Mouse (Mus musculus): ENCODE results near the gene Fnbp1. TPM values are rescaled to one million over a fixed set of nuclear protein-coding genes. Genes with fewer than 3 reads are reported as not detected.
A peak's percentile ranks its signal among the peaks of the same experiment; 100 is the strongest.

The Fnbp1 gene
- polyA plus RNA-seq, 1 experiment from 2014 or later, result 16.9 TPM

DNA sequence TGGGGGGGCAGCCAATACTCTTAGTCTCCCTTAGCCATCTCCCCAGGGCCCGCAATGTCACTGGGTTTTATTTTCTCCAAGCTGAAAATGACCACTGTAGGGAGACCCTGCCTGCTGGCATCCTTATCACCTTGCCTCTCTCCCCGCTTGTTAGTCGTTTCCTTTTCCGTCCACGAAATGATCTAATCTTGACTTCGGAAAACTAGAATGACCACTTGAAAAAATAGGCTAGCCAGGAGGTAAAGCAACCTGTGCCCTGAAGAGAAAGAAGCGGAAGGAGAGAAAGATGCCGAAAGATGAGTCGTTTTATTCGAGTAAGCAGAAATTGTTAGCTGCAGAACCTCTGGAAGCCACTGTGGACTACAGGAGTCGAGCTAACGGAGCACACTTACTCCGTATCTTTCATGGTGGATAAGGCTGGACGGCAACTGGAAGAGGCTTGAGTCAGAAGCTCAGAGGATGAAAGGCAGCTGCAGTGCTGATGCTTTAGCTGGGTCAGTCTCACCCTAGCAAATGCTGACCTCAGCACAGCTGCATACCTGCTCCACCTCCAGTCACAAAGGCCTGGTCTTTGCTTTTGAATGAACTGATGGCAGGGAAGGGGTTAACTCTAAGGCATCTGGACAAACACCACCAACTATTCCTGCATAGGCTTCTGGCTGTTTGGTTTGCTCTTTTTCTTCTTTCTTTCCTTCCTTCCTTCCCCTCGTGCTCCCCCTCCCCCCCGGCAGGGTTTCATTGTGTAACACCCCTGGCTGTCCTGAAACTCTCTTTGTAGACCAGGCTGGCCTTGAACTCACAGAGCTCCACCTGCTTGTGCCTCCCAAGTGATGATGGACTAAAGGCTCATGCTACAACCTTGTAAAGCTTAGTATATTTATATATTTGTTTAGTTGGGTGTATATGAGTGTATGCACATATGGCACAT, 2.2 kb upstream of the Fnbp1 start:
- Histone ChIP-seq H3K9ac (replicated peaks) (no peak overlapping the region), H3K4me2 (replicated peaks) (no peak overlapping the region), H3K4me3 (replicated peaks) (no peak overlapping the region), H3K27me3 (peaks cover 22% of the 10 kb centered on the region), H3K27ac (no peak overlapping the region), H3K36me3 (peaks cover 27% of the 10 kb centered on the region), H3K4me1 (replicated peaks) (peaks cover 19% of the 10 kb centered on the region), H3K9me3 (no peaks in the 10 kb centered on the region)
- ATAC-seq, result no peak
- WGBS, result 82% methylated on average over 16 of the region's 16 CpGs

DNA sequence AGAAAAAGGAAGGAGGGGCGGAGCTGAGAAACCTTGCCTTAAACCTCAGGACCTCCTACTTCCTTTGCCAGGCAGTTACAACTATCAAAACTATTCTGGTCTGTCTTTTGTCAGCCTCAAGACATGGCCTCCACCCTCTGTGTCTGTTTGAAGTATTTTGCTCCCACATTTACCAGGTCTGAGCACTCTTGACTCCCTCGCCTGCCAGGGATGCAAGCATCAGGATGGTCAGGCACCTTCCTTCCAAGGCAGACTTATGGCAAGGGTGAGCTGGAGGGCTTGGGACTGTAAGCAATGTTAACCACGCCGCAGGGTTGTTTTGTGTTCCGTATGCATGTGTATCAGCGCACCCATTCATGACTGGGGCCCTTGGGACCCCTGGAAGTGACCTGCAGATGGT, 1.5 kb upstream of the Fnbp1 start:
- 84% methylated on average over 6 of the region's 6 CpGs for WGBS
- no peak overlapping the region for H3K4me2 ChIP-seq (replicated peaks)
- no peak overlapping the region for H3K9ac ChIP-seq (replicated peaks)
- no peak overlapping the region for H3K27ac ChIP-seq
- H3K4me1 ChIP-seq (replicated peaks), result peaks cover 19% of the 10 kb centered on the region
- H3K27me3 ChIP-seq, result peaks cover 22% of the 10 kb centered on the region
- peaks cover 26% of the 10 kb centered on the region for H3K36me3 ChIP-seq
- no peak for ATAC-seq
- no peak overlapping the region for H3K4me3 ChIP-seq (replicated peaks)
- H3K9me3 ChIP-seq, result no peaks in the 10 kb centered on the region

DNA sequence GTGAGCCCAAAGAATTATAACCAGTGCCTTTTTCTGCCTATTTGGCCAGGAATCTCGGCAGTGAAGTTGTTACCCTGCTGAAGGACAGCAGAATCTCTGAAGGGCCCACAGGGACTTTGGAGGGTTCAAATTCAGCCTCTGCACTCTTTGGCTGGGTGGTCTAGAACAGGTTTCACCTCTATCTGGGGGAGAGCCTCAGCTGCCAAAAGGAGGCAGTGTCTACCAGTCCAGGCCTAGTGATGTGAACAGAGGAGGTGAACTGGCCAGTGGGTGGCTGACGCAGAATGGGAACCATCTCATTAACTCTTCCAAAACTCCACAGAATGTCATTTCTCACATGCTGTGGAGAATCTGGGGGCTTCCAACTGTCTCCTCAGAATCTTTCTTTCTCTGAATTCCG, 697 bp upstream of the Fnbp1 start:
- Histone ChIP-seq H3K36me3 (peaks cover 19% of the 10 kb centered on the region), H3K27ac (no peak overlapping the region), H3K9ac (replicated peaks) (peak overlapping the region; percentile 92; the same call in 1 of the 2 replicates), H3K4me3 (replicated peaks) (peak overlapping the region; percentile 82), H3K4me2 (replicated peaks) (peak overlapping the region; percentile 89), H3K27me3 (peaks cover 22% of the 10 kb centered on the region), H3K4me1 (replicated peaks) (peaks cover 19% of the 10 kb centered on the region), H3K9me3 (no peaks in the 10 kb centered on the region)
- WGBS, result 33% methylated on average over 3 of the region's 3 CpGs
- 0 out of 2 replicates have a peak, but pooled peaks have one; percentile 15 for ATAC-seq

DNA sequence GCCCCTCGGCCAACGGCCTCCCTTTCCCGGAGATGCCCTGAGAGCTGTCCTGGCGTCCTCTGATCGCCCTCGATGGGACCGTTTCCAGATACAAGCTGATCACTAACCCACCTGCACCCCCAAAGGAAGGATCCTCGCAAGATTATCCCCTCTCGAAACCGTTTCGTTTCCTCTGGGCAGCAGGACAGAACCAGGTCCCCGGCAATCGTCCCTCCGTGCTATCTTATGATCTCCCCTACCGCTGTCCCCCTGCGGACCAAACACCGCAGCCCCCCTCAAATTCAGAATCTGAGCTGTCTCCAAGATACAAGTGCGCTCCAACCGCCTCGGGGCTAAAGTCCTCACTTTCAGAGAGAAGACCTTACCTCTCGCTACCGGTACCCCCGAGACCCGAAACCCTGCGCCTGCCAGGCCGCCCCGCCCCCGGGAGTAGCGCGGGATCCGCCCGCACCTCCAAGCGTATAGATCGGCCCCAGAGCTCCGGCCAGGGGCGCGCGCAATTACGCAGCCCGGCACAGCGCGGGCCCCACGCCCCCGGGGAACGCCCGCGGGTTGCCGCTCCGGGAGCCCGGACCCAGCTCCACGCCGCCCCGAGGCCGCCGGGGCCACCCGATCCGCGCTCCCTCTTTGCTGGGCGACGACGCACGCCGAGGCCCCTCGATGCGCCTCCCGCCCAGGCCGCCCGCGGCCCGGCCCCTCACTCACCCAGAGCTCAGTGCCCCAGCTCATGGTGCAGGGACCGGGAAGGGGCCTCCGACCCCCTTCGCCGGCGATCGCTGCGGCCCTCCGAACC, 538 bp downstream of the Fnbp1 start:
- WGBS, result under 1% methylated on average over 78 of the region's 78 CpGs
- H3K4me3 ChIP-seq (replicated peaks), result peak overlapping the region; percentile 82
- peak; percentile 76 for ATAC-seq

DNA sequence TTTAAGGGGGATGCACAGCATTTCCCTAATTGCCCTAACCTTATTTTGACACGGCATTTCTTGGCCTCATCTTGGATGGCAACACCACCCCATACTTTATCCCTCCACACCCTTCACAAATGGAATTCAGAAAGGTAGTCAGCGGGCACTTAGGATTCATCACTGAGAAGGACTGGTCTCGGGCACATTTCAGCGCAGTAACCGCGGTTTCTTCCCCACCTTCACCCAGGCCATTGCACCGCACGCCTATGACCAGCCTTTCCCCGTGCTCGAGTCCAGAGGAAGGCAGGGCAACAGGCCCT, 1.1 kb downstream of the Fnbp1 start:
- no peak; the same call in 1 of the 2 replicates for ATAC-seq
- peak overlapping the region; percentile 92 for H3K9ac ChIP-seq (replicated peaks)
- H3K9me3 ChIP-seq, result no peaks in the 10 kb centered on the region
- peak overlapping the region; percentile 89 for H3K4me2 ChIP-seq (replicated peaks)
- peak overlapping the region; percentile 82 for H3K4me3 ChIP-seq (replicated peaks)
- 8% methylated on average over 10 of the region's 10 CpGs for WGBS
- H3K36me3 ChIP-seq, result 0 out of 2 replicates have a peak, but pooled peaks cover 6% of the 10 kb centered on the region
- peaks cover 22% of the 10 kb centered on the region for H3K27me3 ChIP-seq
- 0 out of 2 replicates have a peak overlapping the region, but pooled peaks have one; percentile 86 for H3K27ac ChIP-seq
- peaks cover 19% of the 10 kb centered on the region for H3K4me1 ChIP-seq (replicated peaks)

More for the DNA sequence above, 538 bp downstream of the Fnbp1 start:
- Histone ChIP-seq H3K9me3 (no peaks in the 10 kb centered on the region), H3K4me2 (replicated peaks) (peak overlapping the region; percentile 89), H3K9ac (replicated peaks) (peak overlapping the region; percentile 92), H3K27ac (peak overlapping the region; percentile 86), H3K36me3 (peaks cover 10% of the 10 kb centered on the region), H3K4me1 (replicated peaks) (peaks cover 19% of the 10 kb centered on the region), H3K27me3 (peaks cover 22% of the 10 kb centered on the region)

DNA sequence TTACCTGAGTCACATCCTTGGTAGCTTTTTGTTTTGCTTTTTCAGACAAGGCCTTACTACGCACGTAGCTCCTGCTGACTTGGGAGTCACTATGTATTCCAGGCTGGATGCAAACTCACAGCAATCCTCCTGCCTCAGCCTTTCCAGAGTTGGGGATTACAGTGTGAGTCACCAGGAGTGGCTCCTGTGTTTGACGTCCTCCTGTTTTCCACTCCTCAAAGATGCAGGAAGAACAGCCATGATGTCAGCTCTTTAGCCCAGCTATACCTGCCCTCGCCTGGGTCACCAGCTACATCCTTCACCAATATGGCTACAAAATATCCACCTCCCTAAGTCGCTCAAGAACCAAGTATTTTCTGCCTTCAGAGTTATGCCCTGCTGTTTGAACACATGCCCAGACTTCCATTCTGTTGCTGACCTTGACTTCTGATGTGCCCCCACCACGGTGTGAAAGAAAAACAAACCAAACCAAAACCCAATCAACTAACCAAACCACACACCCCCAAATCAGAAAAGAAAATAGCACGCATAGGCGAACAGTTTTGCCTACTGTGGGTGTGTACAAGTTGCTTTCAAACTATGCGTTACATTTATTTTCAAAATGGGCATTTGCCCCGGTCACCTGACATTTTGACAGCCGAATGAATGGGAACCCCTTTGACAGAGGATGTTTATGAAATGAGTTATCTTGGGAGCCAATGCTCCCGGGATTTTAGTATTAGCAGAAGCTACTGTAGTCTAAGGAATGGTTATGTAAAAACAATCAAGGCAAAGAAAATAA, 1.6 kb downstream of the Fnbp1 start:
- H3K4me2 ChIP-seq (replicated peaks), result peak overlapping the region; percentile 89
- H3K27me3 ChIP-seq, result peaks cover 22% of the 10 kb centered on the region
- 83% methylated on average over 12 of the region's 12 CpGs for WGBS
- H3K9me3 ChIP-seq, result no peaks in the 10 kb centered on the region
- H3K27ac ChIP-seq, result no peak overlapping the region
- no peak for ATAC-seq
- 0 out of 2 replicates have a peak, but pooled peaks cover 1% of the 10 kb centered on the region for H3K36me3 ChIP-seq
- H3K4me3 ChIP-seq (replicated peaks), result peak overlapping the region; percentile 82
- H3K9ac ChIP-seq (replicated peaks), result peak overlapping the region; percentile 92
- H3K4me1 ChIP-seq (replicated peaks), result peaks cover 19% of the 10 kb centered on the region

DNA sequence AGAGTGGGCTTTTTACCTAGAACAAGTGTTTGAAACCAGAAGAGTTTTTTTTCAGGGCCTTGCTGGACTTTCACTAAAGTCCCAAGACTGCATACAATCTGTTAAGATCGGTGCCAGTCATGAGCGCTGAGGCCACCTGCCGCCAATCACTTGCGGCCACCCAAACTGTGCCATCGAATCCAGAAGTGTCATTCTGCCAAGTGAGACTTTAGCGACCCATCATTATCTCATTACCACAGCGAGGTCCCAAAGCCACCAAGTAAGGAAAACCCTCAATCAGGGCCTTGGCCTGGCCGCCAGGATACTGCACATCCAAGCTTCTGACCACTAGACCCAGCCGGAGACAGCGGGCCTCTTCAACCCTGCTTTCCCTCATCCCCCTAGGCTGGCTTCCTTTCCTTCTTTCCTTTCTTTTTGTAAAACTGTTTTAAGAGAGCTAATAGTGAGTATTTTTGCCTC, 2.6 kb downstream of the Fnbp1 start:
- no peak overlapping the region for H3K4me3 ChIP-seq (replicated peaks)
- H3K9me3 ChIP-seq, result no peaks in the 10 kb centered on the region
- no peak for ATAC-seq
- H3K4me2 ChIP-seq (replicated peaks), result no peak overlapping the region
- H3K36me3 ChIP-seq, result no peaks in the 10 kb centered on the region
- H3K4me1 ChIP-seq (replicated peaks), result peaks cover 19% of the 10 kb centered on the region
- H3K27me3 ChIP-seq, result peaks cover 22% of the 10 kb centered on the region
- no peak overlapping the region for H3K27ac ChIP-seq
- 91% methylated on average over 10 of the region's 10 CpGs for WGBS
- H3K9ac ChIP-seq (replicated peaks), result no peak overlapping the region

DNA sequence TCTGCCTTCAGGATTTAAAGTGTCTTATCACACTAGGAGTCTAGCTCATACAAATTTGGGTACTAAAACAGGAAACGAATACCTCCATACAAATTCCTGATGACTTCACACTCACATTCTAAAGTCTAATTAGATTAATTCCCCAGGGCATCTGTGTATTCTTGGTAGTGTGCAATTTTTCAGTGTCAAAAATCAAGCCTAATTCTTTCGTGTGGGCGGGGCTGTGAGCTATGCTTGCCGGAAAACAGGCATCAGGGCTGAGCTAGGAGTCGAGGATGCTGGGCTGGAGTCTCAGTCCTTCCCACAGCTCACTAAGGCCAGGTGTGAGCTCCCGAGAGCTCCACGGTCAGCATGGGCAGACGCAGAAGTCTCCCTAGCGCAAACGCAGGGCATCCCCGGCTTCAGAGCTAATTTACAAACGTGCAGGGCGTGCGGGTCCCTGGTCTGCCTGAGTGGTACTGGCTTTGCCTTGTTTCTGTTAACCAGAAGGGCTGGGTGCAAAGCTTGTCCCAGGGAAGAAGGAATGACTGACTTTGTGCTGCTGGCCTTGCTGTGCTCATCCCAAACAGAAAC, 4.7 kb downstream of the Fnbp1 start:
- Histone ChIP-seq H3K4me2 (replicated peaks) (no peak overlapping the region), H3K27ac (no peak overlapping the region), H3K9ac (replicated peaks) (no peak overlapping the region), H3K9me3 (no peaks in the 10 kb centered on the region), H3K36me3 (no peaks in the 10 kb centered on the region), H3K4me3 (replicated peaks) (no peak overlapping the region), H3K27me3 (0 out of 2 replicates have a peak, but pooled peaks cover 11% of the 10 kb centered on the region), H3K4me1 (replicated peaks) (peaks cover 15% of the 10 kb centered on the region)
- ATAC-seq, result no peak
- 83% methylated on average over 14 of the region's 14 CpGs for WGBS

DNA sequence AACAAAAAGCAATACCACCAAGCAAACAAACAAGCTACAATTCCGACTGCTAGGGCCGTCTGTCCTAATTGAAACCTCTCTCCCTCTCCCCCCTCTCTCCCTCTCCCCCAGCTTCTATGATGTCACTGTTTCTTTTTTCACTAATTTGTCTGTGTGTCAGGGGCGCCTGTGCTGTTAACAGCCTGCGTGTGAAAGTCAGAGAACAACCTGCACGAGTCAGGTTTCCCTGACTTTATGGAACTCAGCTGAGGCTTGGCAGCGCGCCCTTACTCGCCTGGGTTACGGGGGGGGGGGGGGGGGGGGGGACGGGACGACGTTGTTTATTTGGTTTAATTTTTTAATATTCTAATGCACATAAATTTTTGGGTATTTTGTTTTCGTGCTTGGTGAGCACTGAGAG, 5.5 kb downstream of the Fnbp1 start:
- Histone ChIP-seq H3K36me3 (no peaks in the 10 kb centered on the region), H3K4me2 (replicated peaks) (no peak overlapping the region), H3K4me3 (replicated peaks) (no peak overlapping the region), H3K27me3 (0 out of 2 replicates have a peak, but pooled peaks cover 11% of the 10 kb centered on the region), H3K9me3 (no peaks in the 10 kb centered on the region), H3K4me1 (replicated peaks) (peaks cover 14% of the 10 kb centered on the region), H3K9ac (replicated peaks) (no peak overlapping the region), H3K27ac (no peak overlapping the region)
- no peak for ATAC-seq
- 75% methylated on average over 9 of the region's 13 CpGs for WGBS

DNA sequence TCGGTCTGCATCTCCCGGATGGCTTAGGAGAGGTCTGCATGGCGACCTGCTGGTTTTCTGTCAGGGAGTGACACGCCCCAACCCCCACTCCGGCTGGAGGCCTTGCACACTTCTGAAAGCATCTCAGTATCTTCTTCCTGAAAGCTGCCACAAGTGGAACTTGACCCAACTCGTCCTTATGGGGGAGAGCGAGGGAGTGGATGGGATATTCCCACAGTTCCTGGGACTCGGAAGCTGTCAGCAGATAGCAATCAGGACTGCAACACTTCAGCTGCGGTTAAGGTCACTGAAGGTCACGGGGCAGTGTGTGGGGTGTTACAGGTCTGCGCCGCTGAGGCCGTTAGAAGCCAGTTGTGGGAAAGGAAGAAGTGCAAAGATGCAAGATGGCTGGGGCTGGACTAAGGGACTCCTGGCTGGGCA, 6.3 kb downstream of the Fnbp1 start:
- Histone ChIP-seq H3K27ac (no peak overlapping the region), H3K4me2 (replicated peaks) (no peak overlapping the region), H3K4me3 (replicated peaks) (no peak overlapping the region), H3K9ac (replicated peaks) (no peak overlapping the region), H3K36me3 (no peaks in the 10 kb centered on the region), H3K27me3 (0 out of 2 replicates have a peak, but pooled peaks cover 11% of the 10 kb centered on the region), H3K9me3 (no peaks in the 10 kb centered on the region), H3K4me1 (replicated peaks) (peaks cover 8% of the 10 kb centered on the region)
- ATAC-seq, result no peak
- WGBS, result 72% methylated on average over 13 of the region's 13 CpGs

DNA sequence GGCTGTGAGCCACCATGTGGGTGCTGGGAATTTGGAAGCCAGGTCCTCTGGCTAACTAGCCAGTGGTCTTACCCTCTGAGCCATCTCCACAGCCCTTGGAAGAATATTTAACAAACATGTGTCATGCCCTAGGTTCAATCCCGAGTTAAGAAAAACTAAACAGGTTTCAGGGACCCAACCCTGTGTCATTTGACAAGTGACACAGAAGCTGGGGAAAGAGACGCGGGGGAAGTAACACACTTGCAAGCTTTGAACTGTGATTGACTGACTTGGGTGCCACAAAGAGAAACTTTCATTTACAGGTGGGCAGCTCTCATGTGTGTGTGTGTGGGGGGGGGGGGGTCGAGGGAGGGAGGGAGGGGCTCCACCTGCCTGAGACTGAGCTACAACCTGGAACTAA, 7.8 kb downstream of the Fnbp1 start:
- WGBS, result 87% methylated on average over 3 of the region's 4 CpGs
- Histone ChIP-seq H3K9me3 (no peaks in the 10 kb centered on the region), H3K4me3 (replicated peaks) (no peak overlapping the region), H3K36me3 (no peaks in the 10 kb centered on the region), H3K4me2 (replicated peaks) (no peak overlapping the region), H3K27me3 (no peaks in the 10 kb centered on the region), H3K4me1 (replicated peaks) (no peaks in the 10 kb centered on the region; the same call in 1 of the 2 replicates), H3K9ac (replicated peaks) (no peak overlapping the region), H3K27ac (no peak overlapping the region)
- ATAC-seq, result no peak

Measured in midbrain, embryonic 13.5 days (tissue).